Mouse (Mus musculus) limb, embryonic 14.5 days (tissue): ENCODE results near the gene Fastk. TPM values are rescaled to one million over a fixed set of nuclear protein-coding genes. Genes with fewer than 3 reads are reported as not detected.
"Not testable (repeated sequence)": the region's sequence is repeated elsewhere in the genome, so short reads cannot be mapped to it uniquely, and the experiment has no call there.

Experiments used
- ATAC-seq: fragments of 200-750 bp; cut with Nextera tagmentation; 2 replicates; pipeline ENCODE4 v1.8.0; 2017; ENCODE audit warnings: low read depth, moderate number of reproducible peaks, moderate TSS enrichment; ENCODE audit not compliant: low FRiP score
- DNase-seq: peaks from one replicate; pipeline ENCODE4 v3.0.0-alpha.2; 2015; ENCODE audit warnings: low spot score
- H3K27ac ChIP-seq: fragments of 300-500 bp; sonication (generic); replicated peaks from 2 replicates; pipeline ENCODE4 v1.5.1; 2014; ENCODE audit warnings: low read depth, mild to moderate bottlenecking, low read length, moderate library complexity, mixed read lengths
- H3K27me3 ChIP-seq: fragments of 300-500 bp; sonication (generic); 2 replicates; pipeline ENCODE4 v1.6.1; 2014; ENCODE audit warnings: low read length, mixed read lengths; ENCODE audit not compliant: control insufficient read depth, insufficient read depth
- H3K36me3 ChIP-seq: fragments of 300-500 bp; sonication (generic); 2 replicates; pipeline ENCODE4 v1.6.1; 2014; ENCODE audit warnings: mild to moderate bottlenecking, low read length, moderate library complexity, mixed read lengths; ENCODE audit not compliant: control insufficient read depth, insufficient read depth
- H3K4me1 ChIP-seq: fragments of 300-500 bp; sonication (generic); 2 replicates; pipeline ENCODE4 v1.6.1; 2014; ENCODE audit warnings: antibody characterized with exemption, low read length, mixed read lengths; ENCODE audit not compliant: control insufficient read depth, insufficient read depth
- H3K4me2 ChIP-seq: fragments of 300-500 bp; sonication (generic); replicated peaks from 2 replicates; pipeline ENCODE4 v1.6.1; 2014; ENCODE audit warnings: low read depth, mild to moderate bottlenecking, low read length, moderate library complexity; ENCODE audit not compliant: severe bottlenecking
- H3K4me3 ChIP-seq: fragments of 300-500 bp; sonication (generic); replicated peaks from 2 replicates; pipeline ENCODE4 v1.5.1; 2014; ENCODE audit warnings: low read length
- H3K9ac ChIP-seq: fragments of 300-500 bp; sonication (generic); 2 replicates; pipeline ENCODE4 v1.6.1; 2014; ENCODE audit warnings: mild to moderate bottlenecking, low read depth, low read length, moderate library complexity; ENCODE audit not compliant: severe bottlenecking
- H3K9me3 ChIP-seq: fragments of 300-500 bp; sonication (generic); 2 replicates; pipeline ENCODE4 v1.6.1; 2016; ENCODE audit warnings: low read length; ENCODE audit not compliant: control insufficient read depth
- POLR2A ChIP-seq: fragments of 200-500 bp; IDR thresholded peaks from 2 replicates; pipeline ENCODE4 v1.8.0; 2012; ENCODE audit warnings: inconsistent platforms, mild to moderate bottlenecking, moderate library complexity, borderline replicate concordance; ENCODE audit not compliant: insufficient read depth, insufficient read length; ENCODE audit errors: extremely low read depth
- WGBS: fragments of 180-500 bp; shearing (Covaris S2); extraction: QIAGEN DNeasy Blood & Tissue Kit; methylation state at CpG from one replicate; pipeline ENCODE4 v1.1.7; 2014; 5-methylcytosine and 5-hydroxymethylcytosine counted together
- polyA plus RNA-seq, 2 experiments: library from polyadenylated mRNA; depleted of rRNA in 1 of 2; stranded (reverse) in 1 of 2; unstranded in 1 of 2; fragments of >200 nt; fragmentation: Nextera tagmentation in 1 of 2; extraction: Ambion mirVana in 1 of 2; gene quantifications; 2 replicates each; pipeline versions ENCODE4 v1.2.1 to v1.2.3; 2012 to 2014

The Fastk gene
- polyA plus RNA-seq, 2 experiments: 120 to 295 TPM

DNA sequence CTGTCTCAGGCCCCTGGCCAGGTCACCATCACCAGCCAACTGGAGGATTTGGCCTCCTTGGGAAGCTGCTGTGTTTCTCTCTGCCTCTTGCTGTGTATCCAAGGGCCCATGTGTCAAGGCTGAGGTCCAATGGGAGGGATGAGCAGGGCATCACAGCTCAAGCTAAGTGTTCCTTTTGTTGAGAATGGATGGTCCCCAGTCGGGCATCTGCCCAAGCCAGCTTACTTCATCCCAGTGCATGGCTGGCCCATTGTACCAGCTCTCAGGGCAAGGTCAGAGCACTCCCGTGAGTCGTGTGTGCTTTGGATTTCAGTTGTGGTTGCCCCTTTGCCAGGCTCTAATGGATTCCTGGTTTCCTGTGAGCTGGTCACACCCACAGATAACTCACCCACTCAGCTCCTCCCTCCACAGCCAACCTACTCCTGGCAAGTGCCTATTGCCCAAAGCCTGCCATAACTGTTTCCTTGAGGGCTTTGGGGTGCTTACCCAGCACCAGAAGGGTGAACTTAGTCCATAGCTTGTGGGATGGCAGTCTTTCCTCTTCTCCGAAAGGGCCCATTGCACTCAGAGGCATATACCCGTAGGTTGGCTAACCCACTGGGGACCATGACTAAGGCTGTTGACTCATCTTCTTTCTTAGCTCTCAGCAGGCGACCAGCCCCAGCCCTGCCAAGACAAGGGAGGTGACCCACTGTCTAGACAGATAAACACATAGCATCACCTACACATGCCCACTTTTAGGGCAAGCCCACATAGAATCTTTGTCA lies 40.3 kb downstream of the Fastk start:
- H3K36me3 ChIP-seq: peaks cover 58% of the 10 kb centered on the region
- TF ChIP-seq POLR2A: no peak

GRCm38 (mm10) chr5:24401969-24402368 lies 43.1 kb downstream of the Fastk start:
- H3K9me3 ChIP-seq: no peaks in the 10 kb centered on the region
- no peak overlapping the region for H3K4me2 ChIP-seq
- no peak overlapping the region for H3K9ac ChIP-seq
- no peaks in the 10 kb centered on the region for H3K4me1 ChIP-seq
- DNase-seq (no peak), ATAC-seq (no peak)
- peaks cover 48% of the 10 kb centered on the region for H3K36me3 ChIP-seq
- H3K27me3 ChIP-seq: no peaks in the 10 kb centered on the region
- WGBS: 83% methylated on average over 9 of the region's 9 CpGs
- H3K4me3 ChIP-seq: no peak overlapping the region
- H3K27ac ChIP-seq: no peak overlapping the region
- no peak for TF ChIP-seq POLR2A

More for the DNA sequence above, 40.3 kb downstream of the Fastk start:
- DNase-seq (no peak), ATAC-seq (no peak)
- 79% methylated on average over 6 of the region's 6 CpGs for WGBS
- H3K4me2 ChIP-seq: no peak overlapping the region
- H3K27ac ChIP-seq: no peak overlapping the region
- H3K27me3 ChIP-seq: no peaks in the 10 kb centered on the region
- no peaks in the 10 kb centered on the region for H3K9me3 ChIP-seq
- no peaks in the 10 kb centered on the region for H3K4me1 ChIP-seq
- no peak overlapping the region for H3K4me3 ChIP-seq
- H3K9ac ChIP-seq: no peak overlapping the region

DNA sequence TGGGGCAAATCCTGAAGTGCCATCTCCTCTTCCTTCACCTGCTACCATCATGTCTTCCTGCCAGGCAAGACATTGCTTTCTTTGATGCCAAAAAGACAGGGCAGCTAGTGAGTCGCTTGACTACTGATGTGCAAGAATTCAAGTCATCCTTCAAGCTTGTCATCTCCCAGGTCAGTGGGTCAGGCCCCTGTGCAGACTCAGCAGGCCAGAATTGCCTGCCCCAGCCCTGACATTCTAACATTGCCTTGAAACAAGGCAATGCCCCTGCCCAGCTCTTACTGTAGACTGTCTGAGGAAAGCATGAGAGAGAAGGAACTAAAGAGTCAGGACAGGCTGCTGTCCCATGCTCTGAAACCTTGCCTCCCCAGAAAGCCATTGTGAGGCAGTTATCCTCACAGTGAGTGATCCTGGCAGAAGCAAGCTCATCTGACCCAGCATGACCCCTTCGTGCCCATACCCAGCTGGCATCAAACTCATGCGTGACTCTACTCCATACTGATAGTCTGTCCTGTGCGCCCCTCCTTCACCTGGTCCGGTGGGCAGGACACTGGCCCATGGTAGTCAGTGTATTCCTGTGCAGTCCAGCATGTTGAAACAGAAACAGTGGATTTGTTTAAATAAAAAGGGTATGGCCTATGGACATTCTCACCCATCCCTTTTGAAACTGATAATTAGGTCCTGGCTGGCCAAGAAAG lies 44.0 kb downstream of the Fastk start:
- no peak for DNase-seq
- no peak overlapping the region for H3K9ac ChIP-seq
- H3K27me3 ChIP-seq: no peaks in the 10 kb centered on the region
- no peak overlapping the region for H3K4me2 ChIP-seq
- no peak for ATAC-seq
- 100% methylated on average over 5 of the region's 5 CpGs for WGBS
- H3K27ac ChIP-seq: no peak overlapping the region
- no peak overlapping the region for H3K4me3 ChIP-seq
- H3K4me1 ChIP-seq: no peaks in the 10 kb centered on the region
- no peaks in the 10 kb centered on the region for H3K9me3 ChIP-seq
- peaks cover 42% of the 10 kb centered on the region for H3K36me3 ChIP-seq
- no peak for TF ChIP-seq POLR2A

DNA sequence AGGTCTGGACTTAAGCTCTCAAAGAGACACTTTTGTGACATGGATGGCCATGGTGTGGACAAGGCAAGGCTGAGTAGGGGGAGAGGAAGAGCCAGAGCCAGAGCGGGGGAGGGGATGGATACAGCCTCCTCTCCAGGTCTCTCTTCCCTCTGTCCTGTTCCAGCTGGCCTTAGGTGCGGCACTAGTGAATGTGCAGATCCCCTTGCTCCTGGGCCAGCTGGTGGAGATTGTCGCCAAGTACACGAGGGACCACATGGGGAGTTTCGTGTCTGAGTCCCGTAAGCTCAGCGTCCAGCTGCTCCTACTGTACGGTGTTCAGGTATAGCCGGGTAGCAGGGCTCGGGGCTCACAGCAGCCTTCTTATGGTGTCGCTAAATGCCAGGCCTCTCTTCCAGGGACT lies 44.7 kb downstream of the Fastk start:
- WGBS: 85% methylated on average over 11 of the region's 11 CpGs
- no peak overlapping the region for H3K27ac ChIP-seq
- no peak for TF ChIP-seq POLR2A
- no peak overlapping the region for H3K4me3 ChIP-seq
- no peaks in the 10 kb centered on the region for H3K4me1 ChIP-seq
- no peak overlapping the region for H3K4me2 ChIP-seq
- ATAC-seq: no peak
- no peaks in the 10 kb centered on the region for H3K27me3 ChIP-seq
- no peak overlapping the region for H3K9ac ChIP-seq
- peaks cover 37% of the 10 kb centered on the region for H3K36me3 ChIP-seq
- no peaks in the 10 kb centered on the region for H3K9me3 ChIP-seq
- DNase-seq: no peak

GRCm38 (mm10) chr5:24399686-24400085 lies 45.4 kb downstream of the Fastk start:
- no peak for TF ChIP-seq POLR2A
- no peak overlapping the region for H3K27ac ChIP-seq
- H3K9ac ChIP-seq: no peak overlapping the region
- ATAC-seq: no peak
- WGBS: 93% methylated on average over 9 of the region's 10 CpGs
- peaks cover 37% of the 10 kb centered on the region for H3K36me3 ChIP-seq
- H3K4me2 ChIP-seq: no peak overlapping the region
- H3K27me3 ChIP-seq: no peaks in the 10 kb centered on the region
- no peaks in the 10 kb centered on the region for H3K9me3 ChIP-seq
- no peak for DNase-seq
- H3K4me1 ChIP-seq: no peaks in the 10 kb centered on the region
- no peak overlapping the region for H3K4me3 ChIP-seq

DNA sequence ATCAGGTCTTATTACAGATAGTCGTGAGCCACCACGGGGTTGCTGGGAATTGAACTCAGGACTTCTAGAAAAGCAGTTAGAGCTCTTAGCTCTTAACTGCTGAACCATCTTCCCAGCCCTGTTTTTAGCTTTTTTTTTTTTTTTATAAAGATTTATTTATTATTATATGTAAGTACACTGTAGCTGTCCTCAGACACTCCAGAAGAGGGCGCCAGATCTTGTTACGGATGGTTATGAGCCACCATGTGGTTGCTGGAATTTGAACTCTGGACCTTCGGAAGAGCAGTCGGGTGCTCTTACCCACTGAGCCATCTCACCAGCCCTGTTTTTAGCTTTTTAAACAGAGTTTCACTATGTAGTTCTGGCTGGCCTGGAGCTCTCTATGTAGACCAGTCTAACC lies 48.8 kb downstream of the Fastk start:
- H3K9me3 ChIP-seq, H3K9ac ChIP-seq, ATAC-seq, H3K4me2 ChIP-seq, H3K4me3 ChIP-seq, H3K27me3 ChIP-seq, DNase-seq, H3K27ac ChIP-seq, H3K4me1 ChIP-seq: not testable (repeated sequence)
- peaks cover 19% of the 10 kb centered on the region for H3K36me3 ChIP-seq
- WGBS: 92% methylated on average over 6 of the region's 6 CpGs
